Mouse (Mus musculus): ENCODE data around the gene Zbtb42. TPM values are rescaled to one million over a fixed set of nuclear protein-coding genes. Genes with fewer than 3 reads are reported as not detected.

Gene Zbtb42
- total and polyA plus RNA-seq, 3 experiments, result 7.6 to 11.4 TPM; not detected in 1

- Histone ChIP-seq H3K27me3 (ENCODE audit: control insufficient read depth in 1 of 2, insufficient read depth in 2 of 2, low read length in 2 of 2) (no peaks in the 10 kb centered on the region), H3K4me3 (ENCODE audit: control insufficient read depth in 1 of 2, insufficient read depth in 1 of 2, low read depth in 2 of 2, low read length in 2 of 2) (no peak overlapping the region), H3K9me3 (replicated peaks; ENCODE audit: insufficient read depth, low read length) (no peaks in the 10 kb centered on the region), H3K4me1 (ENCODE audit: control insufficient read depth in 1 of 2, insufficient read depth in 2 of 2, low read length in 2 of 2) (peaks cover 7 to 31% of the 10 kb centered on the region in 2 experiments; a peak in 3 of 4 replicates), H3K79me2 (ENCODE audit: control insufficient read depth, insufficient read depth, low read length, poor library complexity) (peaks cover 25% of the 10 kb centered on the region), H3K27ac (ENCODE audit: control insufficient read depth, low read depth, low read length) (no peak overlapping the region), H3K9ac (ENCODE audit: control insufficient read depth, low read depth, low read length, poor library complexity, severe bottlenecking) (no peak overlapping the region), H3K36me3 (ENCODE audit: control insufficient read depth in 1 of 2, insufficient read depth in 2 of 2, low read length in 2 of 2) (peaks cover 4 to 21% of the 10 kb centered on the region in 2 experiments)
- TF ChIP-seq TAL1 (IDR thresholded peaks at IDR 0.05; ENCODE audit: low read length), result peak; percentile 4; the same call in 1 of the 2 replicates
- TF ChIP-seq ZKSCAN1 (IDR thresholded peaks at IDR 0.05; ENCODE audit: low read depth, low read length), result no peak
- TF ChIP-seq RAD21 (IDR thresholded peaks at IDR 0.05; ENCODE audit: low read depth, low read length), result no peak
- TF ChIP-seq POLR2AphosphoS5 (IDR thresholded peaks at IDR 0.05; ENCODE audit: borderline replicate concordance, low read depth, low read length), result no peak
- no peak for TF ChIP-seq KAT2A (conservative IDR thresholded peaks at IDR 0.05; ENCODE audit: low read depth, low read length)
- no peak for TF ChIP-seq EP300 (IDR thresholded peaks at IDR 0.05; ENCODE audit: low read depth in 1 of 2, low read length in 2 of 2)
- TF ChIP-seq GATA1 (IDR thresholded peaks at IDR 0.05; ENCODE audit: low read depth, low read length), result no peak
- no peak for DNase-seq (ENCODE audit: low read depth, low spot score)
Observed at GRCm38 (mm10) chr12:112648081-112648480, 30.5 kb upstream of the Zbtb42 start.

- H3K27ac ChIP-seq (ENCODE audit: control insufficient read depth, low read depth, low read length), result no peak overlapping the region
- DNase-seq (ENCODE audit: low read depth, low spot score), result no peak
- peaks cover 5% of the 10 kb centered on the region for H3K79me2 ChIP-seq (ENCODE audit: control insufficient read depth, insufficient read depth, low read length, poor library complexity)
- peak; percentile 39; the same call in 1 of the 2 replicates for TF ChIP-seq POLR2AphosphoS5 (IDR thresholded peaks at IDR 0.05; ENCODE audit: borderline replicate concordance, low read depth, low read length)
- no peak for TF ChIP-seq ZMIZ1 (IDR thresholded peaks at IDR 0.05; ENCODE audit: low read depth, low read length)
- TF ChIP-seq SMC3 (IDR thresholded peaks at IDR 0.05; ENCODE audit: low read depth, low read length), result no peak
- no peak for TF ChIP-seq ZKSCAN1 (IDR thresholded peaks at IDR 0.05; ENCODE audit: low read depth, low read length)
- no peak for TF ChIP-seq GATA1 (IDR thresholded peaks at IDR 0.05; ENCODE audit: low read depth, low read length)
- TF ChIP-seq CHD1 (IDR thresholded peaks at IDR 0.05; ENCODE audit: low read depth, low read length), result no peak
- no peak for TF ChIP-seq GABPA (IDR thresholded peaks at IDR 0.05; ENCODE audit: low read depth, low read length)
- TF ChIP-seq HCFC1 (IDR thresholded peaks at IDR 0.05; ENCODE audit: low read depth, low read length), result no peak
- peak in 1 of 3 experiments; percentile 13; a peak in 1 of 6 replicates for TF ChIP-seq CTCF (IDR thresholded peaks at IDR 0.05 in 2 of 3, conservative IDR thresholded peaks at IDR 0.05 in 1 of 3; ENCODE audit: control insufficient read depth in 1 of 3, insufficient read depth in 1 of 3, low read depth in 2 of 3, low read length in 3 of 3, poor library complexity in 1 of 3, severe bottlenecking in 1 of 3)
- TF ChIP-seq MYC (IDR thresholded peaks at IDR 0.05; ENCODE audit: low read depth, low read length), result no peak
- no peak for TF ChIP-seq UBTF (IDR thresholded peaks at IDR 0.05; ENCODE audit: borderline replicate concordance, insufficient read depth, low read depth, low read length)
- TF ChIP-seq RAD21 (IDR thresholded peaks at IDR 0.05; ENCODE audit: low read depth, low read length), result no peak
- H3K9me3 ChIP-seq (replicated peaks; ENCODE audit: insufficient read depth, low read length), result no peaks in the 10 kb centered on the region
- H3K27me3 ChIP-seq (ENCODE audit: control insufficient read depth in 1 of 2, insufficient read depth in 2 of 2, low read length in 2 of 2), result no peaks in the 10 kb centered on the region
- no peak overlapping the region for H3K9ac ChIP-seq (ENCODE audit: control insufficient read depth, low read depth, low read length, poor library complexity, severe bottlenecking)
- H3K4me3 ChIP-seq (ENCODE audit: control insufficient read depth in 1 of 2, insufficient read depth in 1 of 2, low read depth in 2 of 2, low read length in 2 of 2), result no peak overlapping the region
- H3K4me1 ChIP-seq (ENCODE audit: control insufficient read depth in 1 of 2, insufficient read depth in 2 of 2, low read length in 2 of 2), result peaks cover 0 to 5% of the 10 kb centered on the region in 2 experiments; a peak in 1 of 4 replicates
- peaks cover 2 to 18% of the 10 kb centered on the region in 2 experiments for H3K36me3 ChIP-seq (ENCODE audit: control insufficient read depth in 1 of 2, insufficient read depth in 2 of 2, low read length in 2 of 2)
Observed at GRCm38 (mm10) chr12:112651778-112652439, 26.7 kb upstream of the Zbtb42 start.
